Mouse (Mus musculus): ENCODE data around the gene Gm5447.

The Gm5447 gene

DNA sequence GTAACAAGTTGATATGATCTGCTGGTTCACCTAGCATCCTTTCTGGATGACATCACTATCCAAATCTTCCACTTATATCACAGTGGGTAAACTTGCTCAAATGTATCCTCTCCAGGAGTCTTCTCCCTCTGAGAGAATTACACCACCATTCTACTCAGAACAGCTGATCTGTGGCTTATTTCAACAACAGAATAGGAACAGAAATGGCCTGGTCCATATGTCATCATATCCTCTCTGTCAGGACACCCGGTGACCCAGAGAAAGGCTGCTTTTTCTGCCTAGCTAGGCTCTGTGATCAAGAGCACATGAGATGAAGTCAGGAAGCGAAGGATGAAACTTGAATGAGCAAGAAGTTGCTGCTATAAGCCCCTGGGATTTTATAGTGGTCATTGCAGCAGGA lies 13.7 kb downstream of the Gm5447 start:
- DNase-seq, result no peak

DNA sequence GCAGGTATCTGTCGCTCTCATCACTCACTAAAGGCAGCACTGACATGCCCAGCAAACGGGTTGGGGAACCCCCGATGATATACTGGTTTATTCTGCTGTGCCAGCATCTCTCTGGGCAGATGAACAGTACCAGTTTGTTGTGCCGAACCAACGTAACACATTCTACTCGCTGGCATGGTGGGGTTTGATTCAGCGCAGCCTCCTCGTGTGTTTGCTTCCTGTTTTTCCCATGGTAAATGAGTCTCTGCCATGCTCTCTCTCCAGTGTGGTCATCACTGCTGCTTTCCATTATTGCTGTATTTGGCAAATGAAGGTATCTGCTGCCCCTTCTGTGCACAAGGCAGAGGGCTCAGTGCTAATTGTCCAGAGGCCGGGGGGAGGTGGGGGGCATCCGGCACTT lies 15.7 kb downstream of the Gm5447 start:
- no peak for DNase-seq

DNA sequence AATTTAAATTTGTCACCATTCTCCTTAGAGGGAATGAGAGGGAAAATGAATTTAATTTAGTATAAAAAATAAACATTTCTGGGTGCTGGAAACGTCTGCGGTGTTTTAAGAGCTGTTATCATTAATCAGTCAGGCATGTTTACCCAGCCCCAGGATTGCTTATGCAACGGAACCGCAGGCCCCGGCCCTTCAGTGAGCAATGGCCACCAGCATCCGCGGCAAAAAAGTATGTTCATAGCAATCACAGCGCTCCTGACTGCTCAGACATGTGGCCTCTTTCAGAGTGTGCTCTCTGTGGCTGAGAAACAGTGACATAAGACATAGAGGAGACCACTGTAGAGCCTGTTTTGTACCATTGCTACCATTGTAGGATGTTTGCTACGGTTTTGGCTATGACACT lies 16.2 kb downstream of the Gm5447 start:
- DNase-seq, result no peak

DNA sequence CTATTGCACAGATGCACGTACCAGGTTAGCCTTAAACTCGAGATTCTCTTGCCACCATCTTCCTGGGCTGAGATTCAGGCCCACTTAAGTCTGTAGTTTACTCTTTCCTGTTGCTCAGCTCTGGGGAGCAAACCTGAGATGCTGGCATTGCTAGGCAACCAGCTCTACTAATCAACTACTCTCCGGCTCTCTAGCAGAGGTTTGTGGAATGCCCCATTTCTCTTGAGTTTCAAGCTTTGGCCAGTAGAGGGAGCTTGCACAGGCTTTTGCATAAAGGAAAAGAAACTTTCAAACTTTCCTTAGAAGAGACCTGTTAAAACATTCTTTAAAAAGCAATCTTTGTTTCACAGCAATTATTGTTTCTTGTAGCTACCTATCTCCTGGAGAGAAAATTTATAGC lies 19.8 kb downstream of the Gm5447 start:
- DNase-seq, result peak; percentile 58

DNA sequence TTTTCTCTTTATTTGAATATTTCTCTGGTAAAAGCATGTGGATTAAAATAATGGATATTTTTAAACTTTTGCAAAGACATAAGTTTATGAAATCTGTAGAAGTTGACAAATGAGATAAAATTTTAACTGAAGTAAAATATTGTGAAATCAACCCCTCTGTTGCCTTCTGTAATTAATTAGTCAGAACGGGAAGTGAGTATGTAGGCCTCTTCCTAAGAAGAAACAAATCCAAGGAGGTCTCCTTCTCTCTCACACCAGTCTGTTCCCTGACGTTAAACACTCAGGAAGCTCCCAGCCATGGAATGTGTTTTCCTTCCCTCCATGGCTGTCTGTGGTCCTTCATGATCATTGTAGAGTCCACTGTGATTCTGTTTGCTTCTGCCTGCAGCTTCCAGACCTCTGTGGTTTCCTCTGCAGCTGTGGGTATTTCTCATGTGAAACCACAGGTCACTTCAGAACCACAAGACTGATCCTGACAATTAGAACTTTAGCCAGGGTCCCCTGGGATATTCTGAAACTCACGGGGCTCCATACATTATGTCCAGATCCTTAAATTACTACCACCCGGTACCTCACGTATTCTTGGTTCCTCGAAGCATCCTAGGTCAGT lies 20.4 kb downstream of the Gm5447 start:
- DNase-seq, result no peak

DNA sequence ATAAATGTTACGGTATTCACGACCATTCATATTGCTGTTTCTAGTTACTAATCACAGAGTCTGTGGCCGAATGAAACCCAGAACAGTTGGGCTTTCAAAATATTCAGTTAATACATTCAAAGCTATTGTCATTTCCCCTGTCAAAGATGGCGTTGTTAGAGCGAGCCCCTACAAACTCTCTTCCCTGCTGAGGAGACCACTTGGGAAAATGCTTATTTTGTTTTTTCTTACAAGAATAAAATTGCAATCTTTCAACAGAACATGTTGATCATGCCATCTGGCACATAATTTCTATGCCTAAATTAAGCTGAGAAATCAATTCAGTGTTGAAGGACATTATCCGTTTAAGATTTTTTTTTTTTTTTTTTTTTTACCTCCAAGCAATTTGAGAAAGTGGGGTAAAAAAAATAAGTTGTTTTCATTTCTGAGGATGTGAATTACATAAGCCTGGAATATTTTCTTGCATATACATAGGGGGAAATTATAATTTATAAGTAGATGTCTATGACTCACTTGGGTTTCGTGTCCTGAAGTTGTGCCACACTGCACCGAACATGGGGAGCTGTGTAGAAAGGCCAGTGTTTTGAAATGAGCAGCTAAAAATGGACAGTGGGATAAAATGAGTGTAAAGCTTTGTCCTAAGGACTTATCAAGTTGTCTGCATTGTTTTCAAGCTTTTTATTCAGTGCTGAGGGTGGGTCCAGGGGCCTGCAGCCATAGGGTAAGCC lies 23.7 kb downstream of the Gm5447 start:
- no peak for DNase-seq

DNA sequence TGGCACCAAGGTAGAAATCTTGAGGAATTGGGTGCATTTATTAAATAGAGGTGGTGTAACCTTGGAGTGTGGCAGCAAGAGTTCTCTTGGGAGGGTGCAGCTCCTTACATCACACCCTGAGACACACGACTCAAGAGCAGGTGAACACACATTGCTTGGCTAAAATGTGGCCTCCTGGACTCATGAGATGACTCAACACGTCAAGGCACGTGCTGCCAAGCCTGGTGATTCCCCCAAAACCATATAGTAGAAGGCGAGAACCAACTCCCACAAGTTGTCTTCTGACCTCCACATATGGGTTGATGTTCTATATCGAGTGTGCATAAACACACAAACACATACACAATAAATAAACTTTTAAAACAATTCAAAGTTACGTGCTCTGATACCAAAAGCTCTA lies 25.8 kb downstream of the Gm5447 start:
- DNase-seq, result no peak

DNA sequence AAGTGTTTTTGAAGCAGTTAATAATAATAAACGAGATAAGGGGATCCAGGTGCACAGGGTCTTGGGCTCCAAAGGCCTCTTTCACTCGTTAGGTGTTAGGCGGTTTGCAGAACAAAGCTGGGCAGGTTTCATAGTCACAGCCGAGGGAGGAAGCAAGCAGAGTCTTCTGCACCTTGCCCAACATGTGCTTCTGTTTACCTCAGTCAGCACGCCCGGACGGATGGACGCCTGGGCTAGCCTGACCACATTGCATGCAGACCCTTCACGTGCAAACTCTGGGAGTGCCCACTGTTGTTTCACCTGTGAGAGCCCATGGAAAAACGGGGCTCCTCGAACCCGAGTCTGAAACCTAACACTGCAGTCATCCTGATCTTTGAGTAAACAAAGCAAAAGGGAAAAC lies 30.5 kb downstream of the Gm5447 start:
- no peak for DNase-seq

DNA sequence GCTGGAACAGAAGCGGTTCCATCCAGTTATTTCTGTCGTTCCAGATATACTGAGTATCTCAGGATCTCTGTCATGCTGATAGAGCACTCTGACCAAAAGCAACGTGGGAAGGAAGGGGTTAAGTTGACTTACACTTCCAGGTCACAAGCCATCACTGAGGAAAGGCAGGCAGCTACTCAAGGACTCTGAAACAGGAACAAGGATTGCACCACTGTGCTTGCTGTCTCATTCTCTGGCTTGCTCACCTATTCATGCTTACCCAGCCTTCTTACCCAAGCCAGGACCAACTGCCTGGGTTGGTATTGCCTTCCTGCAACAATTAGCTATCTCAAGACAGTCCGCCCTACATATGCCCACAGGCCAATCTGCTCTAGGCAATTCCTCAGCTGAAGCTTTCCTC lies 31.0 kb downstream of the Gm5447 start:
- no peak for DNase-seq

DNA sequence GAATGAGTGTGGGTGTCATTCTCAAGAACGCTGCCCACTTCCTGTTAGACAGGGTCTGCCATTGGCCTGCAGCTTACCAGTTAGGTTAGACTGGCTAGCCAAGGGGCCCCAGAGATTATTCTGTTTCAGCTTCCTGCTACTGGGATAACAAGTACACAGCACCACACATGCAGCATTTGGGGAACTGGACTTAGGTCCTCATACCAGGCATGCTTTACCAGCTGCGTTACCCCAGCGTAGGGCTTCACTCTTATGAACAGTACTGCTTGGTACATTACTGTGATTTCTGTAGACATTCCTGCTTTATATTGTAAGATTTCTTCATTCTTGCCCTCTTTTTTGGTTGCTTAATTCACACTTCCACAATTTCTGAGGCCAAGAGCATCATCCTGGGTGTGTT lies 43.5 kb downstream of the Gm5447 start:
- no peak for DNase-seq

DNA sequence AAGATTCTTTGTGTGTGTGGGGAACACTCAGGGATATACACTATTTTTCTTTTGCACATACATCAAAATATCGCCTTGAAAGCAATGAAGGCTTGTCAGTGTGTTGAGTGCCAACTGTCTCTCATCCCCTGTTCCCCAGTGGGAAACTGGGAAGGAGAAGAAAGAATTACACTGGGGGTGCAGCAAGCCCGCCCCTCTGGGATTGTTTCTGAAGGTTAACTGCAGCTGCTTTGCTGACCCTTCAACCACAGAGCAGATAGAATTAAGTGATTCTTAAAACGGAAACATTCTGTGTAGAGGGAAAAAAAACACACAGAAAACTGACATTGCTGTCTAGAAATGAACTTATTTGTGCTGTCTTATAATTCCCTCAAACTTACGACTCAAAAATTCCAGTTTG lies 47.5 kb downstream of the Gm5447 start:
- no peak for DNase-seq

DNA sequence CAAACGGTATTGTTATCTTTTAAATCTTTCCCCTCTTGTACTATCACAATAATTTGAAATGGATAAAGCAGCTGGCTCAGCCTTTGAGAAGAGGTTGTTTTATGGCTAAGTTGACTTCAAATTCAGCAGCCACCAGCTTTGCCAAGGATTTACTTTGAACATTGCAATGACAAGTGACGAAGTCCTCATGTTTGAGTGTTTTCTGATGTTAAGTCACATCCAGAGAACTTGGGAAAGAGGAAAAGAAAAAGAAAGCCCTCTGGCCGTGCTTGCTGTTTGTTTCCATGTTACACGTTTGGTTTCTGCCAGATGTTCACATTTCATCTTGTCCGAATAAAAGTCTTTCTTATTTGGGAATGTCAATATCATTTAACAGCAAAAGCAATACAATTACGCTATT lies 47.9 kb downstream of the Gm5447 start:
- no peak for DNase-seq

DNA sequence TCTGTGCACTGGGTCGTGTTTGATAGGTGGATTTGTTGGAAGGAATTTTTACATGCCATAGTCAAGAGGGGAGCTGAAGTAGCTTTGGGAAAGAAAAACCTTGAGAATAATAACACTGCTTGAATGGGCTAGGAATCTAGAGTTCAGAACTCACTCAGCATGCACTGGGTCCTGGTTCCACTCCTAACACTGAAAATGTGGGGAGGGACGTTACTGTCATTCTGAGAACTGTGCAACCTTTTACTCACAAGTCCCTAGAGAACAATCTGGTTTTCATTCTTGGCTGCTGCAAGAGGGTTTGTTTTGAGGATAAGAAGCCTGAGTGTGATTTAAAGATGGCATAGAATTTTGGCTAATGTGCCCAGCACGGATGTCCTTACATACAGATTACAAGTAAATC lies 49.7 kb downstream of the Gm5447 start:
- no peak for DNase-seq

Data from thymus, postnatal 14 days (tissue).